Mouse (Mus musculus): ENCODE results near the gene Celsr2. TPM values are rescaled to one million over a fixed set of nuclear protein-coding genes. Genes with fewer than 3 reads are reported as not detected.

The Celsr2 gene
- total RNA-seq, 2 experiments from 2014 or later, result 4.8 to 5.9 TPM

- DNase-seq, result no peak
Measured at GRCm38 (mm10) chr3:108381945-108382875, 33.1 kb downstream of the Celsr2 start.

GRCm38 (mm10) chr3:108380695-108381094, 34.7 kb downstream of the Celsr2 start:
- DNase-seq, result no peak

GRCm38 (mm10) chr3:108378875-108379663, 36.3 kb downstream of the Celsr2 start:
- no peak for DNase-seq

GRCm38 (mm10) chr3:108372691-108373090, 42.7 kb downstream of the Celsr2 start:
- DNase-seq, result no peak

- no peak for DNase-seq
Measured at GRCm38 (mm10) chr3:108372274-108372673, 43.1 kb downstream of the Celsr2 start.

- DNase-seq, result no peak
Measured at GRCm38 (mm10) chr3:108368721-108369120, 46.6 kb downstream of the Celsr2 start.

GRCm38 (mm10) chr3:108367828-108368227, 47.5 kb downstream of the Celsr2 start:
- no peak for DNase-seq

GRCm38 (mm10) chr3:108367173-108367572, 48.2 kb downstream of the Celsr2 start:
- DNase-seq, result no peak

GRCm38 (mm10) chr3:108364270-108364995, 50.9 kb downstream of the Celsr2 start, which contains the start of gene Mybphl:
Gene Mybphl, plus strand, starts transcription at chr3:108364911.
- no peak for DNase-seq

- DNase-seq, result peak; percentile 43
Measured at GRCm38 (mm10) chr3:108363626-108364025, 51.7 kb downstream of the Celsr2 start.

- no peak for DNase-seq
Measured at GRCm38 (mm10) chr3:108360894-108361293, 54.5 kb downstream of the Celsr2 start.

GRCm38 (mm10) chr3:108358445-108358844, 56.9 kb downstream of the Celsr2 start:
- no peak for DNase-seq

GRCm38 (mm10) chr3:108357051-108357450, 58.3 kb downstream of the Celsr2 start:
- DNase-seq, result no peak

- no peak for DNase-seq
Measured at GRCm38 (mm10) chr3:108355245-108355644, 60.1 kb downstream of the Celsr2 start.

- no peak for DNase-seq
Measured at GRCm38 (mm10) chr3:108348376-108348775, 67.0 kb downstream of the Celsr2 start.

GRCm38 (mm10) chr3:108345855-108346254, 69.5 kb downstream of the Celsr2 start:
- no peak for DNase-seq

GRCm38 (mm10) chr3:108342185-108342584, 73.2 kb downstream of the Celsr2 start:
- DNase-seq, result no peak

GRCm38 (mm10) chr3:108341040-108341439, 74.3 kb downstream of the Celsr2 start:
- no peak for DNase-seq

All from gastrocnemius, postnatal 25 days (tissue).